ENCODE assay signal across 7 mouse cellular contexts in the genomic region with DNA sequence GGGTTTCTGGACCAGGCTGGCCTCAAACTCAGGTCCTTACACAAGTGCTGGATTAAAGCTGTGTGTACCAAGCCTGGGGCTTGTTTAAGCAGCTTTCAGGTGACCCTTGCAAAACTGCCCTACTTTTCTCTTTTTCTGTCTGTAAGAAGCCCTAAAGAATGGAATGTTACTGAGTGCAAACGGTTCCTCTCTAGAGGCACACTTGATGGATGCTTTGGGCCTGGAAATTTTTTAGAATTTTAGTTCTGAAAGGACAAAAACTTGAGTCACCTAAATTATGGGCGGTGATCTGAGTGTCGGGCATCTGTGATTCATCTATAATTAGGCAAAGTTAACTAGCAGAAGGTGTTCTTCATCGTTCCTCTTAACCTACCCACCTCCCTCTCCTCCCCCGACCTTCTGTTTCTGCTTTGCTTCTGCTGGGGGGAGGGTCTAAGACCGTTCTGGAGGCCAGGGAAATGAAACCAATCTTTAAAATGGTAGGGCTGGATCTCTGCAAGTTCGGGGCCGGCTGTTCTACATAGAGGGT. TPM values are rescaled to one million over a fixed set of nuclear protein-coding genes. Genes with fewer than 3 reads are reported as not detected.
DNase-seq lines count a peak whose midpoint lies in the region; ATAC-seq and TF ChIP-seq lines count a peak whose summit lies in the region.

No protein-coding gene starts in this region.

- H3K9ac ChIP-seq in embryonic facial prominence, embryonic 13.5 days = peak overlapping the region; percentile 99
- peak overlapping the region; percentile 97 for H3K9ac ChIP-seq in intestine, postnatal 0 days (ENCODE audit: low read depth, low read length)
- peak overlapping the region; percentile 79 for H3K9ac ChIP-seq in neural tube, embryonic 13.5 days

- ATAC-seq in embryonic facial prominence, embryonic 13.5 days (ENCODE audit: insufficient number of reproducible peaks, insufficient read depth, low FRiP score, low TSS enrichment, low read depth) = no peak
- ATAC-seq in intestine, postnatal 0 days = no peak
- ATAC-seq in neural tube, embryonic 13.5 days (ENCODE audit: low read depth) = no peak

- no peak for TF ChIP-seq CTCF in intestine, postnatal 0 days (IDR thresholded peaks at IDR 0.05; ENCODE audit: low read depth)

- 12% methylated on average over 8 of the region's 8 CpGs for WGBS in embryonic facial prominence, embryonic 13.5 days
- 44% methylated on average over 8 of the region's 8 CpGs for WGBS in intestine, postnatal 0 days
- 33% methylated on average over 8 of the region's 8 CpGs for WGBS in neural tube, embryonic 13.5 days

- peak overlapping the region; percentile 100 for H3K27ac ChIP-seq in embryonic facial prominence, embryonic 13.5 days
- peak overlapping the region; percentile 100 for H3K27ac ChIP-seq in intestine, postnatal 0 days (ENCODE audit: low read depth, low read length)
- H3K27ac ChIP-seq in neural tube, embryonic 13.5 days (replicated peaks) = peak overlapping the region; percentile 100

- H3K9me3 ChIP-seq in embryonic facial prominence, embryonic 13.5 days = no peaks in the 10 kb centered on the region
- no peaks in the 10 kb centered on the region for H3K9me3 ChIP-seq in intestine, postnatal 0 days (ENCODE audit: control insufficient read depth)
- no peaks in the 10 kb centered on the region for H3K9me3 ChIP-seq in neural tube, embryonic 13.5 days

- no peaks in the 10 kb centered on the region for H3K36me3 ChIP-seq in embryonic facial prominence, embryonic 13.5 days
- no peaks in the 10 kb centered on the region for H3K36me3 ChIP-seq in intestine, postnatal 0 days (ENCODE audit: control insufficient read depth, insufficient read depth)
- H3K36me3 ChIP-seq in neural tube, embryonic 13.5 days = no peaks in the 10 kb centered on the region

- H3K4me2 ChIP-seq in embryonic facial prominence, embryonic 13.5 days = peak overlapping the region; percentile 95
- H3K4me2 ChIP-seq in intestine, postnatal 0 days (replicated peaks; ENCODE audit: low read depth) = peak overlapping the region; percentile 86
- H3K4me2 ChIP-seq in neural tube, embryonic 13.5 days = peak overlapping the region; percentile 100

- peaks cover 38% of the 10 kb centered on the region for H3K4me1 ChIP-seq in embryonic facial prominence, embryonic 13.5 days
- H3K4me1 ChIP-seq in intestine, postnatal 0 days (replicated peaks; ENCODE audit: control insufficient read depth, insufficient read depth, low read length) = peaks cover 17% of the 10 kb centered on the region
- H3K4me1 ChIP-seq in neural tube, embryonic 13.5 days (replicated peaks) = peaks cover 47% of the 10 kb centered on the region

- H3K27me3 ChIP-seq in embryonic facial prominence, embryonic 13.5 days = no peaks in the 10 kb centered on the region
- H3K27me3 ChIP-seq in intestine, postnatal 0 days (replicated peaks; ENCODE audit: control insufficient read depth, insufficient read depth, low read length) = no peaks in the 10 kb centered on the region
- no peaks in the 10 kb centered on the region for H3K27me3 ChIP-seq in neural tube, embryonic 13.5 days

- peak; percentile 75 to 78 for DNase-seq in left cerebral cortex, adult 18-20 months (ENCODE audit: low spot score in 2 of 2)
- no peak for DNase-seq in left cerebral cortex, postnatal 10 days (ENCODE audit: extremely low spot score in 1 of 2, low spot score in 2 of 2)
- peak; percentile 65 for DNase-seq in Muller cell, postnatal 12 days (ENCODE audit: inconsistent ontology term)
- DNase-seq in adrenal gland, postnatal 14 days = no peak

- H3K4me3 ChIP-seq in embryonic facial prominence, embryonic 13.5 days = no peak overlapping the region
- peak overlapping the region; percentile 82; the same call in 1 of the 2 replicates for H3K4me3 ChIP-seq in intestine, postnatal 0 days (ENCODE audit: low read depth, low read length)
- peak overlapping the region; percentile 82 for H3K4me3 ChIP-seq in neural tube, embryonic 13.5 days

- intact Hi-C loops in left cerebral cortex, postnatal 10 days (cut with DNase I) = no loop called here

RNA-seq across cellular contexts. Expression of gene Scyl1, which starts 33.2 kb away (rescaled TPM):
- total RNA-seq in left cerebral cortex, adult 18-20 months (2021) = 10 to 100 TPM; 90.8 to 93.4 TPM
- total RNA-seq in left cerebral cortex, postnatal 10 days (2021) = 10 to 100 TPM; 79.4 to 82.8 TPM
- 73.0 and 75.3 TPM in 2 replicates for polyA plus RNA-seq in embryonic facial prominence, embryonic 13.5 days (2015; fragmentation: Nextera tagmentation; extraction: Ambion mirVana)
- 43.8 and 48.8 TPM in 2 replicates for polyA plus RNA-seq in intestine, postnatal 0 days (2015; fragmentation: Nextera tagmentation; extraction: Ambion mirVana)
- polyA plus RNA-seq in neural tube, embryonic 13.5 days (2015; fragmentation: Nextera tagmentation; extraction: Ambion mirVana) = 66.7 and 69.8 TPM in 2 replicates
- 87.4 and 92.1 TPM in 2 replicates for total RNA-seq in adrenal gland, postnatal 14 days (2021)

Comparison
In these comparisons a context has a peak if more than half of its experiments do, and no peak if none do; other contexts are left out.
1. DNase-seq: peak in left cerebral cortex, adult 18-20 months (2 of 2) and Muller cell, postnatal 12 days (single experiment); none in left cerebral cortex, postnatal 10 days (0 of 2) and adrenal gland, postnatal 14 days (single experiment).
2. Peak in every context shown above with its lines, with median percentiles within 50 percentile points of each other: H3K27ac ChIP-seq, H3K4me2 ChIP-seq and H3K9ac ChIP-seq.